ENCODE assay signal across 9 mouse cellular contexts in the genomic region with DNA sequence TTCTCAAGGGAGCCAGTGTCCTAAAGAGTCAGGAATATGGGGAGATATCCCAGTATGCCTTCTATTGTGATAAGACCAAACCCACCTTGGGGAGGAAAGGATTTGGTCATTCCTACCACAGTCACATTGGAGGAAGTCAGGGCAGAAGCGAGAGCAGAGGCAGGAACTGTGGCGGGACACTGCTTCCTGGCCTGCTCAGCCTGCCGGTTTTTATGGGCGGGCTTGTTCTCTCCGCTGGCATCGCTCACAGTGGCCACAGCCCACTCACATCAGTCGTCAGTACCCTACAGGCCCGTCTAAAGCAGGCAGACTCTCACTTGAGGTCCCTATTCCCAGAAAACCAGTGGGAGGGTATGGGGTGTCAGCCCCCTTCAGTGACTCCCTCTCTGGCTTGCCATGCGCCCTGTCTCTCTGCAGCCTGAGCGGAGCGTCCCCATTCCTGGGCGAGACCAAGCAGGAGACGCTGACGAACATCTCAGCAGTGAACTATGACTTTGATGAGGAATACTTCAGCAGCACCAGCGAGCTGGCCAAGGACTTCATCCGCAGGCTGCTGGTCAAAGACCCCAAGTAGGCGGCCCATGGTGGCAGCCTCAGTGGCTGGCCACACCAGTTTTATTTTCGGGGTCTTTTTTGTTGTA. TPM values are rescaled to one million over a fixed set of nuclear protein-coding genes. Genes with fewer than 3 reads are reported as not detected.
A peak's percentile ranks its signal among the peaks of the same experiment; 100 is the strongest.
DNase-seq lines count a peak whose midpoint lies in the region; ATAC-seq and TF ChIP-seq lines count a peak whose summit lies in the region.
"Had no signal": no experiment of that assay in that cellular context is flagged by ENCODE, and none has a peak within 500 bp of the region (broad histone marks: within the 10 kb centered on the region; RNA-seq: fewer than 3 reads in every experiment).

No protein-coding gene starts in this region.

- no peaks in the 10 kb centered on the region for H3K9me3 ChIP-seq in MEL (replicated peaks; ENCODE audit: insufficient read depth, low read length)
- H3K9me3 ChIP-seq in heart, postnatal 0 days (replicated peaks; ENCODE audit: control insufficient read depth, low read length) = no peaks in the 10 kb centered on the region
- no peaks in the 10 kb centered on the region for H3K9me3 ChIP-seq in liver, embryonic 12.5 days (replicated peaks)
- no peaks in the 10 kb centered on the region for H3K9me3 ChIP-seq in stomach, embryonic 16.5 days (replicated peaks; ENCODE audit: control insufficient read depth, low read length)

- H3K27ac ChIP-seq in MEL (ENCODE audit: control insufficient read depth, low read depth, low read length) = no peak overlapping the region
- peak overlapping the region; percentile 98 for H3K27ac ChIP-seq in heart, postnatal 0 days (ENCODE audit: low read depth)
- H3K27ac ChIP-seq in liver, embryonic 12.5 days = peak overlapping the region; percentile 86
- H3K27ac ChIP-seq in stomach, embryonic 16.5 days (ENCODE audit: low read length) = peak overlapping the region; percentile 92

- H3K79me2 ChIP-seq in MEL (ENCODE audit: control insufficient read depth, insufficient read depth, low read length, poor library complexity) = peaks cover 3% of the 10 kb centered on the region; the same call in 1 of the 2 replicates

- no peak for TF ChIP-seq RAD21 in MEL (IDR thresholded peaks at IDR 0.05; ENCODE audit: low read depth, low read length)

- no peaks in the 10 kb centered on the region for H3K27me3 ChIP-seq in MEL (ENCODE audit: control insufficient read depth in 1 of 2, insufficient read depth in 2 of 2, low read length in 2 of 2)
- H3K27me3 ChIP-seq in heart, postnatal 0 days (ENCODE audit: control insufficient read depth, insufficient read depth, low read length) = no peaks in the 10 kb centered on the region
- peaks cover 42% of the 10 kb centered on the region for H3K27me3 ChIP-seq in liver, embryonic 12.5 days (replicated peaks)
- peaks cover 6% of the 10 kb centered on the region for H3K27me3 ChIP-seq in stomach, embryonic 16.5 days (ENCODE audit: control insufficient read depth, insufficient read depth, low read length)

- no peak for ATAC-seq in heart, postnatal 0 days (ENCODE audit: insufficient read depth, low read depth)
- ATAC-seq in liver, embryonic 12.5 days = no peak
- no peak for ATAC-seq in stomach, embryonic 16.5 days (ENCODE audit: insufficient read depth, low FRiP score)

- 74% methylated on average over 18 of the region's 18 CpGs for WGBS in heart, postnatal 0 days
- WGBS in liver, embryonic 12.5 days (ENCODE audit: insufficient replicate concordance) = 75% methylated on average over 18 of the region's 18 CpGs
- WGBS in stomach, embryonic 16.5 days = 81% methylated on average over 18 of the region's 18 CpGs

- peak; percentile 66 for DNase-seq in cerebellum, adult 9-11 months
- no peak for DNase-seq in cerebellum, adult 18-20 months
- DNase-seq in MEL (ENCODE audit: low read depth, low spot score) = no peak
- DNase-seq in heart, postnatal 0 days (ENCODE audit: low spot score) = no peak
- DNase-seq in frontal cortex, postnatal 25 days (ENCODE audit: low spot score in 2 of 2) = no peak
- DNase-seq in embryo, embryonic 9.5 days (ENCODE audit: extremely low spot score) = no peak

- no peaks in the 10 kb centered on the region for H3K36me3 ChIP-seq in MEL (ENCODE audit: control insufficient read depth in 1 of 2, insufficient read depth in 2 of 2, low read length in 2 of 2)
- H3K36me3 ChIP-seq in heart, postnatal 0 days (replicated peaks; ENCODE audit: control insufficient read depth, insufficient read depth, low read length) = peaks cover 22% of the 10 kb centered on the region; the same call in 1 of the 2 replicates
- H3K36me3 ChIP-seq in liver, embryonic 12.5 days = peaks cover 44% of the 10 kb centered on the region
- H3K36me3 ChIP-seq in stomach, embryonic 16.5 days (ENCODE audit: control insufficient read depth, insufficient read depth, low read length) = 0 out of 2 replicates have a peak, but pooled peaks cover 10% of the 10 kb centered on the region

- no peak for TF ChIP-seq POLR2A in MEL (IDR thresholded peaks at IDR 0.05; ENCODE audit: control insufficient read depth in 1 of 2, insufficient read depth in 1 of 2, low read depth in 1 of 2, low read length in 2 of 2, poor library complexity in 1 of 2)

- TF ChIP-seq CTCF in MEL (IDR thresholded peaks at IDR 0.05 in 2 of 3, conservative IDR thresholded peaks at IDR 0.05 in 1 of 3; ENCODE audit: control insufficient read depth in 1 of 3, insufficient read depth in 1 of 3, low read depth in 2 of 3, low read length in 3 of 3, poor library complexity in 1 of 3, severe bottlenecking in 1 of 3) = no peak
- TF ChIP-seq CTCF in heart, postnatal 0 days (IDR thresholded peaks at IDR 0.05; ENCODE audit: low read depth) = no peak

- H3K4me2 ChIP-seq in heart, postnatal 0 days (ENCODE audit: low read depth, low read length) = peak overlapping the region; percentile 69; the same call in 1 of the 2 replicates
- H3K4me2 ChIP-seq in liver, embryonic 12.5 days = peak overlapping the region; percentile 83
- H3K4me2 ChIP-seq in stomach, embryonic 16.5 days (ENCODE audit: low read depth, low read length) = peak overlapping the region; percentile 98

- no peak for TF ChIP-seq EP300 in MEL (IDR thresholded peaks at IDR 0.05; ENCODE audit: low read depth in 1 of 2, low read length in 2 of 2)
- TF ChIP-seq EP300 in heart, postnatal 0 days (IDR thresholded peaks at IDR 0.05; ENCODE audit: low read depth) = no peak

- H3K4me3 ChIP-seq in MEL (ENCODE audit: control insufficient read depth in 1 of 2, insufficient read depth in 1 of 2, low read depth in 2 of 2, low read length in 2 of 2) = no peak overlapping the region; a peak in 1 of 4 replicates
- H3K4me3 ChIP-seq in heart, postnatal 0 days (ENCODE audit: low read depth, low read length) = no peak overlapping the region
- peak overlapping the region; percentile 69; the same call in 1 of the 2 replicates for H3K4me3 ChIP-seq in liver, embryonic 12.5 days
- H3K4me3 ChIP-seq in stomach, embryonic 16.5 days (replicated peaks; ENCODE audit: low read length) = peak overlapping the region; percentile 65; the same call in 1 of the 2 replicates

- H3K9ac ChIP-seq in MEL (ENCODE audit: control insufficient read depth, low read depth, low read length, poor library complexity, severe bottlenecking) = peak overlapping the region; percentile 93; the same call in 1 of the 2 replicates
- H3K9ac ChIP-seq in heart, postnatal 0 days (replicated peaks; ENCODE audit: low read depth, low read length) = no peak overlapping the region
- no peak overlapping the region for H3K9ac ChIP-seq in liver, embryonic 12.5 days
- peak overlapping the region; percentile 93; the same call in 1 of the 2 replicates for H3K9ac ChIP-seq in stomach, embryonic 16.5 days (ENCODE audit: low read length)

- peaks cover 0 to 14% of the 10 kb centered on the region in 2 experiments; a peak in 2 of 4 replicates for H3K4me1 ChIP-seq in MEL (ENCODE audit: control insufficient read depth in 1 of 2, insufficient read depth in 2 of 2, low read length in 2 of 2)
- H3K4me1 ChIP-seq in heart, postnatal 0 days (ENCODE audit: control insufficient read depth, insufficient read depth) = peaks cover 14% of the 10 kb centered on the region; the same call in 1 of the 2 replicates
- H3K4me1 ChIP-seq in liver, embryonic 12.5 days = peaks cover 54% of the 10 kb centered on the region
- peaks cover 32% of the 10 kb centered on the region for H3K4me1 ChIP-seq in stomach, embryonic 16.5 days (ENCODE audit: control insufficient read depth, insufficient read depth, low read length)

RNA-seq across cellular contexts. Expression of a gene that starts 7.8 kb away (rescaled TPM):
- total RNA-seq in MEL (2012; rRNA removed) = 0.13 and 0.31 TPM in 2 replicates
- under 1 TPM in 1 of 2 experiments, not detected in 1; 0.42 TPM for polyA plus RNA-seq in MEL (2012; ENCODE audit: insufficient read depth in 1 of 2, insufficient read length in 2 of 2, low read depth in 1 of 2, low replicate concordance in 2 of 2, missing spikeins in 1 of 2)
- total RNA-seq in heart, postnatal 0 days (2014; rRNA removed; ENCODE audit: low replicate concordance) = not detected in 2 replicates
- polyA plus RNA-seq in heart, postnatal 0 days (2015; fragmentation: Nextera tagmentation; extraction: Ambion mirVana) = 0.12 TPM in 1 of 2 replicates, not detected in the other
- not detected in 2 replicates for polyA plus RNA-seq in liver, embryonic 12.5 days (2016; fragmentation: Nextera tagmentation; extraction: Ambion mirVana)
- not detected in 2 replicates for polyA plus RNA-seq in stomach, embryonic 16.5 days (2015; fragmentation: Nextera tagmentation; extraction: Ambion mirVana)
- total RNA-seq: gastrocnemius, postnatal 36 days had no signal

RNA-seq across cellular contexts. Expression of a gene that starts 8.7 kb away (rescaled TPM):
- total RNA-seq in MEL (2012; rRNA removed) = 42.3 and 49.2 TPM in 2 replicates
- 10 to 100 TPM in 1 of 2 experiments, not detected in 1; 79.1 TPM for polyA plus RNA-seq in MEL (2012; ENCODE audit: insufficient read depth in 1 of 2, insufficient read length in 2 of 2, low read depth in 1 of 2, low replicate concordance in 2 of 2, missing spikeins in 1 of 2)
- total RNA-seq in heart, postnatal 0 days (2014; rRNA removed; ENCODE audit: low replicate concordance) = 56.5 and 72.7 TPM in 2 replicates
- 29.0 and 31.7 TPM in 2 replicates for polyA plus RNA-seq in heart, postnatal 0 days (2015; fragmentation: Nextera tagmentation; extraction: Ambion mirVana)
- 41.7 TPM in 2 replicates for polyA plus RNA-seq in liver, embryonic 12.5 days (2016; fragmentation: Nextera tagmentation; extraction: Ambion mirVana)
- 30.5 and 32.4 TPM in 2 replicates for polyA plus RNA-seq in stomach, embryonic 16.5 days (2015; fragmentation: Nextera tagmentation; extraction: Ambion mirVana)

RNA-seq across cellular contexts. Expression of a gene that starts 10.4 kb away (rescaled TPM):
- not detected in 2 replicates for total RNA-seq in MEL (2012; rRNA removed)
- polyA plus RNA-seq in MEL (2012; ENCODE audit: insufficient read depth in 1 of 2, insufficient read length in 2 of 2, low read depth in 1 of 2, low replicate concordance in 2 of 2, missing spikeins in 1 of 2) = not detected
- total RNA-seq in heart, postnatal 0 days (2014; rRNA removed; ENCODE audit: low replicate concordance) = 30.5 and 35.2 TPM in 2 replicates
- 13.0 and 14.2 TPM in 2 replicates for polyA plus RNA-seq in heart, postnatal 0 days (2015; fragmentation: Nextera tagmentation; extraction: Ambion mirVana)
- not detected in 2 replicates for polyA plus RNA-seq in liver, embryonic 12.5 days (2016; fragmentation: Nextera tagmentation; extraction: Ambion mirVana)
- 0.57 TPM in 1 of 2 replicates, not detected in the other for polyA plus RNA-seq in stomach, embryonic 16.5 days (2015; fragmentation: Nextera tagmentation; extraction: Ambion mirVana)

RNA-seq across cellular contexts. Expression of a gene that starts 15.0 kb away (rescaled TPM):
- 2,850 and 2,863 TPM in 2 replicates for total RNA-seq in MEL (2012; rRNA removed)
- 1,000 to 10,000 TPM; 3,442 to 4,586 TPM for polyA plus RNA-seq in MEL (2012; ENCODE audit: insufficient read depth in 1 of 2, insufficient read length in 2 of 2, low read depth in 1 of 2, low replicate concordance in 2 of 2, missing spikeins in 1 of 2)
- total RNA-seq in heart, postnatal 0 days (2014; rRNA removed; ENCODE audit: low replicate concordance) = 1,828 and 2,004 TPM in 2 replicates
- polyA plus RNA-seq in heart, postnatal 0 days (2015; fragmentation: Nextera tagmentation; extraction: Ambion mirVana) = 353 and 370 TPM in 2 replicates
- polyA plus RNA-seq in liver, embryonic 12.5 days (2016; fragmentation: Nextera tagmentation; extraction: Ambion mirVana) = 440 and 450 TPM in 2 replicates
- polyA plus RNA-seq in stomach, embryonic 16.5 days (2015; fragmentation: Nextera tagmentation; extraction: Ambion mirVana) = 533 and 575 TPM in 2 replicates

RNA-seq across cellular contexts. Expression of a gene that starts 23.7 kb away (rescaled TPM):
- 19.5 and 21.0 TPM in 2 replicates for total RNA-seq in MEL (2012; rRNA removed)
- polyA plus RNA-seq in MEL (2012; ENCODE audit: insufficient read depth in 1 of 2, insufficient read length in 2 of 2, low read depth in 1 of 2, low replicate concordance in 2 of 2, missing spikeins in 1 of 2) = 10 to 100 TPM in 1 of 2 experiments, not detected in 1; 40.4 TPM
- total RNA-seq in heart, postnatal 0 days (2014; rRNA removed; ENCODE audit: low replicate concordance) = 14.4 and 19.6 TPM in 2 replicates
- 19.8 and 20.7 TPM in 2 replicates for polyA plus RNA-seq in heart, postnatal 0 days (2015; fragmentation: Nextera tagmentation; extraction: Ambion mirVana)
- polyA plus RNA-seq in liver, embryonic 12.5 days (2016; fragmentation: Nextera tagmentation; extraction: Ambion mirVana) = 28.9 and 29.7 TPM in 2 replicates
- 34.8 and 35.8 TPM in 2 replicates for polyA plus RNA-seq in stomach, embryonic 16.5 days (2015; fragmentation: Nextera tagmentation; extraction: Ambion mirVana)

Comparison
In these comparisons a context has a peak if more than half of its experiments do, and no peak if none do; other contexts are left out.
1. H3K4me3 ChIP-seq: peak in liver, embryonic 12.5 days (single experiment) and stomach, embryonic 16.5 days (single experiment); none in MEL (0 of 2) and heart, postnatal 0 days (single experiment).
2. H3K9ac ChIP-seq: peak in MEL (single experiment) and stomach, embryonic 16.5 days (single experiment); none in heart, postnatal 0 days (single experiment) and liver, embryonic 12.5 days (single experiment).
3. Peak in every context shown above with its lines, with median percentiles within 50 percentile points of each other: H3K4me2 ChIP-seq.